Comparison of ENCODE assay signal across 9 mouse cellular contexts in the genomic region with DNA sequence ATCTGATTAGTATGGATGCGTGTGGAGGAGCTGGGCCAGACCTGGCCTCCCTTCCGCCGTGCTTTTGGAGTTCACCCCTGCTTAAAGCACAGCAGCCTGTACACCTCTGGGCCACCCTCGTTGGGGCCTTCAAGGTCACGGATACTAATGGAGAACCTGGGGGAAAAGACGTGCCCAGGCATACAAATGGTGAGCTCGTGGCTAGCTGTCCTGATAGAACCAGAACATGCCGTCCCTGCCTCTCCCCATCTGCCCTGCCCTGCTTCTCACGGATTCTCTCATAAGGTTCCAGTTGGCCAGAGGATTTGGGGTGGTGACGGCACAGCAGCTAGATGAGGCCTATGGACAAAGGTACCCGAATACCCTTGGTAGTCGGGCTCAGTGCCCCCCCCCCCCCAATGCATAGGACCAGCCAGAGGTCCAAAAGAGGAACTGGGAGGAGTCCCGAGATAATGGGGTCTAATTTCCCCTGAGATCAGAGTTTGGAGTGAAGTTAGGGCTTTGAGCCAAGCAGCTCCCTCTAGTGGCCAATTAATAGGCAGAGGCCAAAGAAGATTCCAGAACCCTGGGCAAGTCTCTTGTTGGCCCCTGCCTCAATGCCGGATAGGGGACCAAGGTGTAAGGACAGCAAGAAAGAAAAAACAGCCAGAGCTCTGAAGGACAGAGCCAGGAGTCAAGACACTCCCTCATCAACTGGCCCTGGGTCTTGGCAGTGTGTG. TPM values are rescaled to one million over a fixed set of nuclear protein-coding genes. Genes with fewer than 3 reads are reported as not detected.
DNase-seq lines count a peak whose midpoint lies in the region; ATAC-seq lines count a peak whose summit lies in the region.
"Had no signal": no experiment of that assay in that cellular context is flagged by ENCODE, and none has a peak within 500 bp of the region (broad histone marks: within the 10 kb centered on the region; RNA-seq: fewer than 3 reads in every experiment).

No protein-coding gene starts in this region.

- H3K9me3 ChIP-seq in hindbrain, embryonic 14.5 days (ENCODE audit: control insufficient read depth, low read length), result no peaks in the 10 kb centered on the region
- no peaks in the 10 kb centered on the region for H3K9me3 ChIP-seq in hindbrain, embryonic 16.5 days (ENCODE audit: control insufficient read depth, low read length)
- H3K9me3 ChIP-seq: embryonic facial prominence, embryonic 13.5 days had no signal

- H3K36me3 ChIP-seq in hindbrain, embryonic 14.5 days (replicated peaks; ENCODE audit: control insufficient read depth, insufficient read depth), result 0 out of 2 replicates have a peak, but pooled peaks cover 15% of the 10 kb centered on the region
- H3K36me3 ChIP-seq in hindbrain, embryonic 16.5 days (ENCODE audit: control insufficient read depth, insufficient read depth, low read length), result no peaks in the 10 kb centered on the region

- 70% methylated on average over 14 of the region's 14 CpGs for WGBS in hindbrain, embryonic 14.5 days
- 71% methylated on average over 14 of the region's 14 CpGs for WGBS in hindbrain, embryonic 16.5 days

- H3K4me2 ChIP-seq in hindbrain, embryonic 14.5 days (replicated peaks), result no peak overlapping the region
- H3K4me2 ChIP-seq in hindbrain, embryonic 16.5 days (ENCODE audit: low read length), result no peak overlapping the region
- H3K4me2 ChIP-seq: embryonic facial prominence, embryonic 13.5 days had no signal

- DNase-seq in hindbrain, embryonic 14.5 days (ENCODE audit: low spot score), result peak; percentile 73
- DNase-seq in 416B (ENCODE audit: low read depth) (peak; percentile 57), ES-CJ7 (ENCODE audit: low read depth, low spot score) (peak; percentile 74)
- peak; percentile 64 for DNase-seq in heart, adult 8-10 months (ENCODE audit: low spot score)
- DNase-seq in spleen, adult 18-20 months, result no peak

- no peak for ATAC-seq in hindbrain, embryonic 14.5 days (ENCODE audit: low FRiP score)
- ATAC-seq in hindbrain, embryonic 16.5 days, result no peak
- ATAC-seq in megakaryocyte-erythroid progenitor cell, adult 5-6 weeks (replicated peaks; ENCODE audit: low FRiP score, low TSS enrichment, poor library complexity, severe bottlenecking), result peak; percentile 41; the same call in 1 of the 2 replicates
- no peak for ATAC-seq in erythroblast, adult 5-6 weeks (replicated peaks; ENCODE audit: low FRiP score, poor library complexity, severe bottlenecking)

- H3K4me1 ChIP-seq in hindbrain, embryonic 14.5 days (replicated peaks; ENCODE audit: control insufficient read depth, insufficient read depth, low read length), result no peaks in the 10 kb centered on the region
- H3K4me1 ChIP-seq in hindbrain, embryonic 16.5 days (ENCODE audit: control insufficient read depth, insufficient read depth, low read depth, low read length), result peaks cover 7% of the 10 kb centered on the region; the same call in 1 of the 2 replicates

- no peak overlapping the region for H3K27ac ChIP-seq in hindbrain, embryonic 14.5 days
- H3K27ac ChIP-seq in hindbrain, embryonic 16.5 days (ENCODE audit: low read depth, low read length), result no peak overlapping the region
- H3K27ac ChIP-seq: embryonic facial prominence, embryonic 13.5 days had no signal

- H3K4me3 ChIP-seq in hindbrain, embryonic 14.5 days (replicated peaks; ENCODE audit: low read length), result no peak overlapping the region
- H3K4me3 ChIP-seq in hindbrain, embryonic 16.5 days (ENCODE audit: low read length), result no peak overlapping the region
- H3K4me3 ChIP-seq: embryonic facial prominence, embryonic 13.5 days had no signal

- no peaks in the 10 kb centered on the region for H3K27me3 ChIP-seq in hindbrain, embryonic 14.5 days (ENCODE audit: control insufficient read depth, insufficient read depth, low read length)
- no peaks in the 10 kb centered on the region for H3K27me3 ChIP-seq in hindbrain, embryonic 16.5 days (replicated peaks; ENCODE audit: control insufficient read depth, insufficient read depth, low read length)
- H3K27me3 ChIP-seq: embryonic facial prominence, embryonic 13.5 days had no signal

- H3K9ac ChIP-seq in hindbrain, embryonic 14.5 days, result no peak overlapping the region
- H3K9ac ChIP-seq in hindbrain, embryonic 16.5 days (ENCODE audit: low read depth, low read length), result no peak overlapping the region

RNA-seq across cellular contexts. Expression of a gene that starts 17.1 kb away (rescaled TPM):
- polyA plus RNA-seq in hindbrain, embryonic 14.5 days (2014; fragmentation: Nextera tagmentation; extraction: Ambion mirVana), result 20.3 TPM in 2 replicates
- 25.7 and 29.5 TPM in 2 replicates for polyA plus RNA-seq in hindbrain, embryonic 16.5 days (2015; fragmentation: Nextera tagmentation; extraction: Ambion mirVana)
- under 1 TPM; 0.16 to 0.69 (median 0.33) TPM for total RNA-seq in heart, adult 8-10 months (2022)
- not detected in 2 replicates for total RNA-seq in megakaryocyte-erythroid progenitor cell, adult 5-6 weeks (2014; fragmentation: Nextera tagmentation)
- not detected in 2 replicates for total RNA-seq in megakaryocyte-erythroid progenitor cell, adult 5-6 weeks (2017)
- total RNA-seq in erythroblast, adult 5-6 weeks (2015; ENCODE audit: low replicate concordance), result not detected in 2 replicates
- not detected in 2 replicates for total RNA-seq in erythroblast, adult 5-6 weeks (2017; ENCODE audit: low replicate concordance)

RNA-seq across cellular contexts. Expression of a gene that starts 30.2 kb away (rescaled TPM):
- polyA plus RNA-seq in hindbrain, embryonic 14.5 days (2014; fragmentation: Nextera tagmentation; extraction: Ambion mirVana), result 7.3 and 11.1 TPM in 2 replicates
- polyA plus RNA-seq in hindbrain, embryonic 16.5 days (2015; fragmentation: Nextera tagmentation; extraction: Ambion mirVana), result 6.6 and 7.8 TPM in 2 replicates
- under 1 TPM in 1 of 4 experiments, not detected in 3; 0.19 TPM for total RNA-seq in heart, adult 8-10 months (2022)
- total RNA-seq in megakaryocyte-erythroid progenitor cell, adult 5-6 weeks (2014; fragmentation: Nextera tagmentation), result not detected in 2 replicates
- total RNA-seq in megakaryocyte-erythroid progenitor cell, adult 5-6 weeks (2017), result not detected in 2 replicates
- not detected in 2 replicates for total RNA-seq in erythroblast, adult 5-6 weeks (2015; ENCODE audit: low replicate concordance)
- not detected in 2 replicates for total RNA-seq in erythroblast, adult 5-6 weeks (2017; ENCODE audit: low replicate concordance)

RNA-seq across cellular contexts. Expression of a gene that starts 43.7 kb away (rescaled TPM):
- polyA plus RNA-seq in hindbrain, embryonic 14.5 days (2014; fragmentation: Nextera tagmentation; extraction: Ambion mirVana), result 5.8 and 6.0 TPM in 2 replicates
- 2.9 and 5.1 TPM in 2 replicates for polyA plus RNA-seq in hindbrain, embryonic 16.5 days (2015; fragmentation: Nextera tagmentation; extraction: Ambion mirVana)
- total RNA-seq in heart, adult 8-10 months (2022), result 10 to 100 TPM; 11.0 to 14.4 (median 13.9) TPM
- 0.33 and 3.8 TPM in 2 replicates for total RNA-seq in megakaryocyte-erythroid progenitor cell, adult 5-6 weeks (2014; fragmentation: Nextera tagmentation)
- total RNA-seq in megakaryocyte-erythroid progenitor cell, adult 5-6 weeks (2017), result 0.69 TPM in 1 of 2 replicates, not detected in the other
- 1.0 TPM in 1 of 2 replicates, not detected in the other for total RNA-seq in erythroblast, adult 5-6 weeks (2015; ENCODE audit: low replicate concordance)
- total RNA-seq in erythroblast, adult 5-6 weeks (2017; ENCODE audit: low replicate concordance), result 0.77 and 2.2 TPM in 2 replicates

RNA-seq across cellular contexts. Expression of a gene that starts 58.8 kb away (rescaled TPM):
- polyA plus RNA-seq in hindbrain, embryonic 14.5 days (2014; fragmentation: Nextera tagmentation; extraction: Ambion mirVana), result not detected in 2 replicates
- not detected in 2 replicates for polyA plus RNA-seq in hindbrain, embryonic 16.5 days (2015; fragmentation: Nextera tagmentation; extraction: Ambion mirVana)
- total RNA-seq in heart, adult 8-10 months (2022), result not detected
- not detected in 2 replicates for total RNA-seq in megakaryocyte-erythroid progenitor cell, adult 5-6 weeks (2014; fragmentation: Nextera tagmentation)
- total RNA-seq in megakaryocyte-erythroid progenitor cell, adult 5-6 weeks (2017), result not detected in 2 replicates
- total RNA-seq in erythroblast, adult 5-6 weeks (2015; ENCODE audit: low replicate concordance), result not detected in 2 replicates
- not detected in 2 replicates for total RNA-seq in erythroblast, adult 5-6 weeks (2017; ENCODE audit: low replicate concordance)
- polyA plus RNA-seq: embryonic facial prominence, embryonic 13.5 days had no signal

Comparison
In these comparisons a context has a peak if more than half of its experiments do, and no peak if none do; other contexts are left out.
1. DNase-seq: peak in hindbrain, embryonic 14.5 days (single experiment), 416B (single experiment), ES-CJ7 (single experiment) and heart, adult 8-10 months (single experiment); none in spleen, adult 18-20 months (0 of 2).